Mouse (Mus musculus) midbrain, embryonic 15.5 days (tissue): ENCODE data around the gene Csdc2. TPM values are rescaled to one million over a fixed set of nuclear protein-coding genes. Genes with fewer than 3 reads are reported as not detected.
"Not testable (repeated sequence)": the region's sequence is repeated elsewhere in the genome, so short reads cannot be mapped to it uniquely, and the experiment has no call there.

Source experiments
- ATAC-seq: fragments of 200-750 bp; cut with Nextera tagmentation; replicated peaks from 2 replicates; pipeline ENCODE4 v1.8.0; 2017; ENCODE audit warnings: moderate TSS enrichment
- H3K27ac ChIP-seq: fragments of 300-500 bp; sonication (generic); 2 replicates; pipeline ENCODE4 v1.5.1; 2015; ENCODE audit warnings: mild to moderate bottlenecking, inconsistent platforms
- H3K27me3 ChIP-seq: fragments of 300-500 bp; sonication (generic); replicated peaks from 2 replicates; pipeline ENCODE4 v1.6.1; 2015; ENCODE audit warnings: inconsistent platforms
- H3K36me3 ChIP-seq: fragments of 300-500 bp; sonication (generic); replicated peaks from 2 replicates; pipeline ENCODE4 v1.6.1; 2015; ENCODE audit warnings: inconsistent platforms
- H3K4me1 ChIP-seq: fragments of 300-500 bp; sonication (generic); 2 replicates; pipeline ENCODE4 v1.6.1; 2015; ENCODE audit warnings: inconsistent platforms
- H3K4me2 ChIP-seq: fragments of 300-500 bp; sonication (generic); 2 replicates; pipeline ENCODE4 v1.6.1; 2015; ENCODE audit warnings: inconsistent platforms, mild to moderate bottlenecking, moderate library complexity
- H3K4me3 ChIP-seq: fragments of 300-500 bp; sonication (generic); 2 replicates; pipeline ENCODE4 v1.5.1; 2015; ENCODE audit warnings: mild to moderate bottlenecking, inconsistent platforms
- H3K9ac ChIP-seq: fragments of 300-500 bp; sonication (generic); 2 replicates; pipeline ENCODE4 v1.6.1; 2015; ENCODE audit warnings: mild to moderate bottlenecking, inconsistent platforms
- H3K9me3 ChIP-seq: fragments of 300-500 bp; sonication (generic); 2 replicates; pipeline ENCODE4 v1.6.1; 2016; ENCODE audit warnings: inconsistent platforms
- WGBS: fragments of 180-500 bp; shearing (Covaris S2); methylation state at CpG from one replicate; pipeline ENCODE4 v1.1.7; 2015; ENCODE audit warnings: mixed read lengths; 5-methylcytosine and 5-hydroxymethylcytosine counted together
- polyA plus RNA-seq: library from polyadenylated mRNA; unstranded; fragments of >200 nt; fragmentation: Nextera tagmentation; extraction: Ambion mirVana; gene quantifications from 2 replicates; pipeline ENCODE4 v1.2.1, GENCODE M21; 2015

Csdc2 gene
- polyA plus RNA-seq, 1 experiment from 2014 or later: 250 TPM

- not testable (repeated sequence) for ATAC-seq, H3K9ac ChIP-seq, H3K4me1 ChIP-seq, H3K27ac ChIP-seq, H3K9me3 ChIP-seq, H3K27me3 ChIP-seq, H3K4me2 ChIP-seq, H3K4me3 ChIP-seq
- H3K36me3 ChIP-seq: peaks cover 72% of the 10 kb centered on the region
- 88% methylated on average over 4 of the region's 4 CpGs for WGBS
Observed at GRCm38 (mm10) chr15:81908767-81909166, 27.8 kb upstream of the Csdc2 start.

- WGBS: 83% methylated on average over 2 of the region's 2 CpGs
- no peak overlapping the region for H3K4me3 ChIP-seq
- no peaks in the 10 kb centered on the region for H3K4me1 ChIP-seq
- H3K4me2 ChIP-seq: no peak overlapping the region
- H3K36me3 ChIP-seq: peaks cover 66% of the 10 kb centered on the region
- H3K27me3 ChIP-seq: no peaks in the 10 kb centered on the region
- no peaks in the 10 kb centered on the region for H3K9me3 ChIP-seq
- H3K9ac ChIP-seq: no peak overlapping the region
- no peak overlapping the region for H3K27ac ChIP-seq
- no peak for ATAC-seq
Observed at GRCm38 (mm10) chr15:81912498-81912897, 24.1 kb upstream of the Csdc2 start.

- no peaks in the 10 kb centered on the region for H3K27me3 ChIP-seq
- no peak for ATAC-seq
- 83% methylated on average over 5 of the region's 5 CpGs for WGBS
- H3K36me3 ChIP-seq: peaks cover 56% of the 10 kb centered on the region
- no peak overlapping the region for H3K27ac ChIP-seq
- no peak overlapping the region for H3K4me3 ChIP-seq
- H3K9me3 ChIP-seq: no peaks in the 10 kb centered on the region
- no peak overlapping the region for H3K9ac ChIP-seq
- no peaks in the 10 kb centered on the region for H3K4me1 ChIP-seq
- H3K4me2 ChIP-seq: no peak overlapping the region
Observed at GRCm38 (mm10) chr15:81914668-81915067, 21.9 kb upstream of the Csdc2 start.

- Histone ChIP-seq H3K4me1 (no peaks in the 10 kb centered on the region), H3K4me2 (no peak overlapping the region), H3K4me3 (no peak overlapping the region), H3K27me3 (no peaks in the 10 kb centered on the region), H3K36me3 (peaks cover 46% of the 10 kb centered on the region), H3K9me3 (no peaks in the 10 kb centered on the region), H3K27ac (no peak overlapping the region), H3K9ac (no peak overlapping the region)
- 87% methylated on average over 5 of the region's 5 CpGs for WGBS
- no peak for ATAC-seq
Observed at GRCm38 (mm10) chr15:81915663-81916062, 20.9 kb upstream of the Csdc2 start.

- H3K27ac ChIP-seq: no peak overlapping the region
- H3K27me3 ChIP-seq: no peaks in the 10 kb centered on the region
- no peaks in the 10 kb centered on the region for H3K9me3 ChIP-seq
- H3K9ac ChIP-seq: no peak overlapping the region
- no peak overlapping the region for H3K4me2 ChIP-seq
- WGBS: 91% methylated on average over 12 of the region's 12 CpGs
- H3K4me3 ChIP-seq: no peak overlapping the region
- H3K36me3 ChIP-seq: peaks cover 32% of the 10 kb centered on the region
- ATAC-seq: no peak
- H3K4me1 ChIP-seq: 0 out of 2 replicates have a peak, but pooled peaks cover 10% of the 10 kb centered on the region
Observed at GRCm38 (mm10) chr15:81917201-81917600, 19.4 kb upstream of the Csdc2 start.

- 65% methylated on average over 6 of the region's 6 CpGs for WGBS
- H3K4me1 ChIP-seq: 0 out of 2 replicates have a peak, but pooled peaks cover 12% of the 10 kb centered on the region
- H3K27ac ChIP-seq: no peak overlapping the region
- H3K9ac ChIP-seq: no peak overlapping the region
- no peak overlapping the region for H3K4me3 ChIP-seq
- peaks cover 30% of the 10 kb centered on the region for H3K36me3 ChIP-seq
- no peak for ATAC-seq
- no peaks in the 10 kb centered on the region for H3K27me3 ChIP-seq
- H3K4me2 ChIP-seq: no peak overlapping the region
- H3K9me3 ChIP-seq: no peaks in the 10 kb centered on the region
Observed at GRCm38 (mm10) chr15:81917621-81918463, 18.7 kb upstream of the Csdc2 start.

- peaks cover 23% of the 10 kb centered on the region for H3K4me1 ChIP-seq
- no peak overlapping the region for H3K9ac ChIP-seq
- no peaks in the 10 kb centered on the region for H3K27me3 ChIP-seq
- 89% methylated on average over 5 of the region's 5 CpGs for WGBS
- no peak overlapping the region for H3K27ac ChIP-seq
- H3K4me3 ChIP-seq: no peak overlapping the region
- H3K36me3 ChIP-seq: peaks cover 17% of the 10 kb centered on the region; the same call in 1 of the 2 replicates
- no peak for ATAC-seq
- no peak overlapping the region for H3K4me2 ChIP-seq
- no peaks in the 10 kb centered on the region for H3K9me3 ChIP-seq
Observed at GRCm38 (mm10) chr15:81919062-81919461, 17.5 kb upstream of the Csdc2 start.

- WGBS: 82% methylated on average over 10 of the region's 10 CpGs
- Histone ChIP-seq H3K4me1 (peaks cover 38% of the 10 kb centered on the region), H3K4me3 (no peak overlapping the region), H3K27ac (peak overlapping the region; percentile 58), H3K27me3 (no peaks in the 10 kb centered on the region), H3K36me3 (peaks cover 8% of the 10 kb centered on the region; the same call in 1 of the 2 replicates), H3K9ac (no peak overlapping the region), H3K4me2 (no peak overlapping the region), H3K9me3 (no peaks in the 10 kb centered on the region)
- 0 out of 2 replicates have a peak, but pooled peaks have one; percentile 12 for ATAC-seq
Observed at GRCm38 (mm10) chr15:81920546-81921217, 15.9 kb upstream of the Csdc2 start.

GRCm38 (mm10) chr15:81921255-81921654 lies 15.3 kb upstream of the Csdc2 start:
- peaks cover 38% of the 10 kb centered on the region for H3K4me1 ChIP-seq
- H3K4me2 ChIP-seq: no peak overlapping the region
- no peak for ATAC-seq
- H3K27ac ChIP-seq: peak overlapping the region; percentile 58
- no peaks in the 10 kb centered on the region for H3K27me3 ChIP-seq
- H3K9ac ChIP-seq: no peak overlapping the region
- 71% methylated on average over 5 of the region's 5 CpGs for WGBS
- no peaks in the 10 kb centered on the region for H3K9me3 ChIP-seq
- peaks cover 5% of the 10 kb centered on the region; the same call in 1 of the 2 replicates for H3K36me3 ChIP-seq
- H3K4me3 ChIP-seq: no peak overlapping the region

GRCm38 (mm10) chr15:81924933-81925332 lies 11.6 kb upstream of the Csdc2 start:
- no peak for ATAC-seq
- Histone ChIP-seq H3K27me3 (no peaks in the 10 kb centered on the region), H3K4me3 (peak overlapping the region; percentile 55), H3K27ac (0 out of 2 replicates have a peak overlapping the region, but pooled peaks have one; percentile 14), H3K9me3 (no peaks in the 10 kb centered on the region), H3K4me1 (peaks cover 46% of the 10 kb centered on the region), H3K36me3 (no peaks in the 10 kb centered on the region), H3K9ac (no peak overlapping the region), H3K4me2 (peak overlapping the region; percentile 85)
- 87% methylated on average over 11 of the region's 11 CpGs for WGBS

- ATAC-seq: peak; percentile 95
- no peaks in the 10 kb centered on the region for H3K9me3 ChIP-seq
- peak within 1 kb of the TSS; percentile 51 for H3K9ac ChIP-seq
- peak within 1 kb of the TSS; percentile 84 for H3K27ac ChIP-seq
- peak within 1 kb of the TSS; percentile 55 for H3K4me3 ChIP-seq
- under 1% methylated on average over 54 of the region's 54 CpGs for WGBS
- H3K4me1 ChIP-seq: peaks cover 46% of the 10 kb centered on the region
- H3K36me3 ChIP-seq: no peaks in the 10 kb centered on the region
- H3K27me3 ChIP-seq: no peaks in the 10 kb centered on the region
- peak within 1 kb of the TSS; percentile 85 for H3K4me2 ChIP-seq
Observed at GRCm38 (mm10) chr15:81925760-81926445, 10.7 kb upstream of the Csdc2 start, which contains the start of gene Polr3h. Gene Polr3h, minus strand, starts transcription at chr15:81926240.

GRCm38 (mm10) chr15:81926446-81926822 lies 10.1 kb upstream of the Csdc2 start:
- H3K36me3 ChIP-seq: no peaks in the 10 kb centered on the region
- no peak overlapping the region for H3K9ac ChIP-seq
- H3K4me2 ChIP-seq: peak overlapping the region; percentile 85
- peak overlapping the region; percentile 84 for H3K27ac ChIP-seq
- 23% methylated on average over 9 of the region's 9 CpGs for WGBS
- H3K27me3 ChIP-seq: no peaks in the 10 kb centered on the region
- peaks cover 43% of the 10 kb centered on the region for H3K4me1 ChIP-seq
- peak; percentile 57; the same call in 1 of the 2 replicates for ATAC-seq
- no peaks in the 10 kb centered on the region for H3K9me3 ChIP-seq
- peak overlapping the region; percentile 55 for H3K4me3 ChIP-seq
